Mouse (Mus musculus): ENCODE results near the gene Nelfa.

DNA sequence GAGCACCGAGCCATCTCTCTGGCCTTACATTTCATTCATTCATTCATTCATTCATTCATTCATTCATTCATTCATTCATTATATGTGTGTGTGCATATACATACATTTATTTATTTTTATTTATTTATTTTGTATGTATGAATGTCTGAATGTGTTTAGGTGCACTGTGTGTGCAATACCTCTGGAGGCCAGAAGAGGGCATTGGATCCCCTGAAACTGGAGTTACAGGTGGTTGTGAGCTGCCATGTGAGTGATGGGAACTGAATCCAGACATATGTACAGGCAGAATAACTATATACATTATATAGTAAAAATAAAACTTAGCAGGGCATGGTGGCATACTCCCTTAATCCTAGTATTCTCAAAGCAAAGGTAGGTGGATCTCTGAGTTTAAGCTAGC, 83.1 kb downstream of the Nelfa start:
- TF ChIP-seq MYOG (IDR thresholded peaks at IDR 0.05; ENCODE audit: control insufficient read depth, extremely low read depth, insufficient read length) = no peak
- TF ChIP-seq CTCF (IDR thresholded peaks at IDR 0.05; ENCODE audit: control insufficient read depth, insufficient read depth, insufficient read length) = no peak
- TF ChIP-seq USF1 (IDR thresholded peaks at IDR 0.05; ENCODE audit: low read depth) = no peak
- TF ChIP-seq MYOD1 (IDR thresholded peaks at IDR 0.05; ENCODE audit: control insufficient read depth, insufficient read length, low read depth) = no peak
- no peak for TF ChIP-seq FOSL1 (IDR thresholded peaks at IDR 0.05; ENCODE audit: insufficient read depth, low read length, poor library complexity, severe bottlenecking)
- no peak for TF ChIP-seq MAX (IDR thresholded peaks at IDR 0.05)

Measured in C2C12 (cell line).